Mouse (Mus musculus): ENCODE measurements around the gene E2f4.

Gene E2f4

GRCm38 (mm10) chr8:105297511-105298192 lies at the start of gene E2f4:
Gene E2f4 (plus strand): TSS chr8:105297663.
- DNase-seq, result peak; percentile 89

GRCm38 (mm10) chr8:105251954-105252353 lies 45.5 kb upstream of the E2f4 start:
- DNase-seq, result no peak

GRCm38 (mm10) chr8:105252680-105253537 lies 44.6 kb upstream of the E2f4 start:
- no peak for DNase-seq

GRCm38 (mm10) chr8:105253766-105254151 lies 43.7 kb upstream of the E2f4 start:
- DNase-seq, result peak; percentile 31

GRCm38 (mm10) chr8:105254152-105254965 lies 43.1 kb upstream of the E2f4 start:
- DNase-seq, result peak; percentile 97

GRCm38 (mm10) chr8:105254966-105255350 lies 42.5 kb upstream of the E2f4 start, which contains the start of gene B3gnt9:
Gene B3gnt9 (minus strand): TSS chr8:105255153.
- DNase-seq, result no peak

GRCm38 (mm10) chr8:105257318-105258114 lies 39.9 kb upstream of the E2f4 start:
- DNase-seq, result no peak

- DNase-seq, result no peak
These were observed 38.3 kb upstream of the E2f4 start for GRCm38 (mm10) chr8:105258911-105259720.

- DNase-seq, result peak; percentile 83
These were observed 37.6 kb upstream of the E2f4 start for GRCm38 (mm10) chr8:105259721-105260320.

GRCm38 (mm10) chr8:105260371-105261099 lies 36.9 kb upstream of the E2f4 start:
- DNase-seq, result no peak

- no peak for DNase-seq
These were observed 36.0 kb upstream of the E2f4 start for GRCm38 (mm10) chr8:105261326-105261980.

- no peak for DNase-seq
These were observed 34.1 kb upstream of the E2f4 start for GRCm38 (mm10) chr8:105263244-105263912.

GRCm38 (mm10) chr8:105264024-105264982 lies 33.2 kb upstream of the E2f4 start, which contains the start of the genes Tradd and Fbxl8:
Gene Tradd (minus strand): TSS chr8:105264609.
Gene Fbxl8 (plus strand): TSS chr8:105264648.
- no peak for DNase-seq

GRCm38 (mm10) chr8:105265128-105265527 lies 32.3 kb upstream of the E2f4 start:
- DNase-seq, result no peak

GRCm38 (mm10) chr8:105266775-105267174 lies 30.7 kb upstream of the E2f4 start:
- DNase-seq, result no peak

GRCm38 (mm10) chr8:105268342-105269074 lies 29.0 kb upstream of the E2f4 start:
- DNase-seq, result peak; percentile 89

- no peak for DNase-seq
These were observed 28.4 kb upstream of the E2f4 start for GRCm38 (mm10) chr8:105269075-105269458.

Data from right cerebral cortex, postnatal 4 days (tissue).